Mouse (Mus musculus): ENCODE data around the gene Ap1g1.
"Not testable (repeated sequence)": the region's sequence is repeated elsewhere in the genome, so short reads cannot be mapped to it uniquely, and the experiment has no call there.

The Ap1g1 gene

GRCm38 (mm10) chr8:109865536-109865935 lies 87.2 kb downstream of the Ap1g1 start:
- peak in 1 of 2 experiments; percentile 41 for DNase-seq (ENCODE audit: low spot score in 2 of 2)

GRCm38 (mm10) chr8:109866690-109867089 lies 88.3 kb downstream of the Ap1g1 start:
- no peak for DNase-seq (ENCODE audit: low spot score in 2 of 2)

- peak; percentile 77 to 93 for DNase-seq (ENCODE audit: low spot score in 2 of 2)
Measured at GRCm38 (mm10) chr8:109868003-109868679, 89.8 kb downstream of the Ap1g1 start, which contains the start of gene Phlpp2. Phlpp2 (plus strand) TSS chr8:109868542.

GRCm38 (mm10) chr8:109868680-109869361 lies 90.5 kb downstream of the Ap1g1 start:
- DNase-seq (ENCODE audit: low spot score in 2 of 2), result peak in 1 of 2 experiments; percentile 46

- no peak for DNase-seq (ENCODE audit: low spot score in 2 of 2)
Measured at GRCm38 (mm10) chr8:109871056-109871455, 92.7 kb downstream of the Ap1g1 start.

GRCm38 (mm10) chr8:109873800-109874199 lies 95.4 kb downstream of the Ap1g1 start:
- not testable (repeated sequence) for DNase-seq (ENCODE audit: low spot score in 2 of 2)

- no peak for DNase-seq (ENCODE audit: low spot score in 2 of 2)
Measured at GRCm38 (mm10) chr8:109880012-109880662, 101.8 kb downstream of the Ap1g1 start.

- no peak for DNase-seq (ENCODE audit: low spot score in 2 of 2)
Measured at GRCm38 (mm10) chr8:109885294-109885693, 106.9 kb downstream of the Ap1g1 start.

GRCm38 (mm10) chr8:109889211-109889610 lies 110.9 kb downstream of the Ap1g1 start:
- no peak for DNase-seq (ENCODE audit: low spot score in 2 of 2)

- DNase-seq (ENCODE audit: low spot score in 2 of 2), result no peak
Measured at GRCm38 (mm10) chr8:109890794-109891585, 112.6 kb downstream of the Ap1g1 start.

GRCm38 (mm10) chr8:109894636-109895035 lies 116.3 kb downstream of the Ap1g1 start:
- DNase-seq (ENCODE audit: low spot score in 2 of 2), result no peak

GRCm38 (mm10) chr8:109895355-109895754 lies 117.0 kb downstream of the Ap1g1 start:
- no peak for DNase-seq (ENCODE audit: low spot score in 2 of 2)

GRCm38 (mm10) chr8:109902379-109902778 lies 124.0 kb downstream of the Ap1g1 start:
- DNase-seq (ENCODE audit: low spot score in 2 of 2), result no peak

GRCm38 (mm10) chr8:109903909-109904469 lies 125.6 kb downstream of the Ap1g1 start:
- DNase-seq (ENCODE audit: low spot score in 2 of 2), result peak; percentile 30 to 60

GRCm38 (mm10) chr8:109904928-109905668 lies 126.7 kb downstream of the Ap1g1 start:
- DNase-seq (ENCODE audit: low spot score in 2 of 2), result no peak

- DNase-seq (ENCODE audit: low spot score in 2 of 2), result no peak
Measured at GRCm38 (mm10) chr8:109906907-109907306, 128.6 kb downstream of the Ap1g1 start.

GRCm38 (mm10) chr8:109907376-109907775 lies 129.0 kb downstream of the Ap1g1 start:
- DNase-seq (ENCODE audit: low spot score in 2 of 2), result no peak

Data from left cerebral cortex, adult 9 months (tissue).